Mouse (Mus musculus) ES-Bruce4 (cell line): ENCODE results near the gene Eef2kmt.

Experiments used
- CTCF ChIP-seq: IDR thresholded peaks from one replicate; pipeline ENCODE4 v1.8.1; 2011; ENCODE audit warnings: low read depth, low read length
- EP300 ChIP-seq: IDR thresholded peaks from 2 replicates; pipeline ENCODE4 v1.6.1; 2011; ENCODE audit warnings: low read depth, low read length; ENCODE audit not compliant: insufficient read depth
- POLR2A ChIP-seq: IDR thresholded peaks from one replicate; pipeline ENCODE4 v1.8.1; 2011; ENCODE audit warnings: low read length; ENCODE audit not compliant: insufficient read depth

DNA sequence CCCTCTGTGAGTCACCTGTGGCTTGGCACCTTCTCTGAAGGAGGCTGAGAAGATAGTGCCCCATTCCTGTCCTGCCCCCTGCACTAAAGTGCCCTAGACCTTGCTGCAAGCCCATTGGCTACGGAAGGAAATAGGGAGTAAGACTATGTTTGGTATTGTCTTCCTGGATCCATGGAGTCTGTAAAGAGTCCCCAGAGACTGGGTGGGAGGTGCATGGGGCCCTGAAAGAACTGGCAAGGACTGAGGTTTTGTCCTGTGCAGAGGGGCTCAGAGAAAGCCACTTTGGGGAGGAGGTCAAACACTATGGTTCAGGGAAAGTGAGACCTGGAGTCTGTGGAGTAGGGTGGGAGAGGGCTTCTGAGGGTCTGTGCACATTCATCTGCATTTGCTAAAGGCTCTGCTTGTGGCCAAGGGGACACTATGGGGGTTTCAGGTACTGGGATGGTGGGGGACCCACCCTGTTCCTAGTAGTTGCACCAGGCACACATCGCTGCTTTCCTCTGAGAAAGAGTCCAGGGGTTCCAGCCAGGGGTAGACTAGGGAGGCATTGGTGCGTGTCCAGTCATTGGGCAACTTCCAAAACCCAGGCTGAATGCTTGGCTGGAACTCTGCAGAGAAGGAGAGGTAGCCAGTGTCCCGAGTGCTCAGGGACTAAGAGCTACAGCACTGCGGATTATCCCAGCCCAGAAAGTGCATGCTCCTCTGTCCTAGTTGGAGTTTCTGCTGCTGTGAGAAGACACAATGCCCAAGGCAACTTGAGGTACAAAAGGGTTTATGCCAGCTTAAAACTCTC lies 38.2 kb downstream of the Eef2kmt start:
- no peak for TF ChIP-seq EP300
- TF ChIP-seq CTCF, result no peak
- no peak for TF ChIP-seq POLR2A
